Mouse (Mus musculus): Measurements from ENCODE around the gene Tars.

- TF ChIP-seq POLR2A (IDR thresholded peaks at IDR 0.05; ENCODE audit: borderline replicate concordance, insufficient read depth, low read length) (no peak), CTCF (IDR thresholded peaks at IDR 0.05; ENCODE audit: borderline replicate concordance, insufficient read depth, low read depth, low read length) (no peak)
Observed at GRCm38 (mm10) chr15:11357501-11357900, 42.0 kb downstream of the Tars start.

Measured in cerebellum, adult 2 months (tissue).